Mouse (Mus musculus): ENCODE results near the gene Olfr129.

The Olfr129 gene

DNA sequence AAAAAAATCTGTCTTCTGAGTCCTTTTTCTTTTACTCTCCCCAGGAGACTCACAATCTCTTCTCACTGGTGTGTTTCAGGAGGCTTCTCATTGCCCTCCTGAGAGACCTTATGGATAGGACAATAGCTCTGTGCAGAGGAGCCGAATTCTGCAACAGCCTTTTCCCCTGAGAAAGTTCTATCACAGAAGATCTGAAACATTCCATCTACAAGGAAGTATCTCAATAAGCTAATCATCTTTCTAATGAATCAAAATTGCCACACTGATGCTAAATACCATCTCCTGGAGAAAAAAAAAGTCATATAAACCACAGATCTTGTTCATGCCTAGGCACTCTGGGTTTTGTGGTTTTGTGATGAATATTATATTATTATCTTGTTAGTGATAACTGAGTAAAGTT is at the start of gene Olfr129:
Gene Olfr129 (minus strand): TSS at position 101 of the 400 bp plus-strand sequence.
- DNase-seq: no peak

- no peak for DNase-seq
Measured at GRCm38 (mm10) chr17:38088593-38088992, 28.7 kb upstream of the Olfr129 start, which contains the start of gene Olfr131. Gene Olfr131, minus strand, starts transcription at chr17:38088693.

DNA sequence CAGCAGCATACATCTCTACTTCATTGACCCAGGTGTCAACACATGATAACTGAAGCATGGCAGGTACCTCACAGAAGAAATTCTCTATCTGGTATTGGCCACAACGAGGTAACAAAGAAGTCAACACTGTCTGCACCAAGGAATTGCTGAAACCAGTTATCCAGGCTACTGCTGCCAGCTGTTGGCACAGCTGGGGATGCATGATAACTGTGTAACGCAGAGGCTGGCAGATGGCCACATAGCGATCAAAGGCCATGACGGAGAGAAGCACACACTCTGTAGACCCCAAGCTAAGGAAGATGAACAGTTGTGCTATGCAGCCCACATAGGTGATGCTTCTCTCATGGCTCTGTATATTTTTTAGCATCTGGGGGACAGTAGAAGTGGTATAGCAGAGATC is 22.5 kb upstream of the Olfr129 start:
- no peak for DNase-seq

GRCm38 (mm10) chr17:38063621-38064020 is 3.7 kb upstream of the Olfr129 start, which contains the start of gene Olfr130:
Gene Olfr130, plus strand, starts transcription at chr17:38063921.
- no peak for DNase-seq

- DNase-seq: no peak
Measured at GRCm38 (mm10) chr17:38026297-38026696, 33.6 kb downstream of the Olfr129 start.

DNA sequence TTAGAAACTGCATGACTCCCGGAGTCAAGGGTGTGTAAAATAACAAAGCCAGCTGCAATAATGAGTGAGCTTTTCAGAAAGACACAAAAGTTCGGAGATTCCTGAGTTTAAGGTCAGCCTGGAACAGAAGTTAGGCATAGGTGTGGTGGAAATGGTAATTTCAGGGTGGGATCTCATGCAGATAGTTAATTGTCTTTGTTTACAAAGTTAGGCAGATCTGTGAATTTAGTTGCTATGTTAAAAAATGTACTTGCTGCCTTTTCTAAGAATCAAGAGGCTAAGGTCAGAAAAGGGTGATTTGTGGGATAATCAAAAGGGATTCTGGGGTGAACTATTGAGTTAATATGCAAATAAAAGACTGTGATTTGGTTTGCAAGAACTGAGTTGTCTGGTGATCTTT is 43.5 kb downstream of the Olfr129 start:
- no peak for DNase-seq

DNA sequence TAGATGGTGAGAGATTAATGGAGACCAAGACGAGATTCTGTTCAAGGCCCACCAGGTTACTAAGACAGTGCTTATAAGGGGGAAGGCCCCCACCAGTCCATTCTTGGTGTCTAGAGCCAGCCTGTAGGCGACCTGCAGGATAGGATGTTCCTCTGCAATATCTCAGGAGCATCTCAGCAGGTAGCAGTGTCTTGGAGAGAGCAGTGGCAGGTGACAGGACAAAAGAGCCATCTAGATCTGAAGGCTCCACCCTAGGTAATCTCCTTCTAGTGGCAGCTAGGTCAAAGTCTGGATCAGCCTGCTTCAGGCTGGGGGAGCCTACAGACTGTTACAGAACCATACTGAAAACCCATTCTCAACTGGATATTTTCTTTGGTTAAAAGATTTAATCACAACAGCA is 54.9 kb downstream of the Olfr129 start:
- no peak for DNase-seq
